Mouse (Mus musculus) heart, adult 2 months (tissue): ENCODE data around the gene Uhmk1.

Experiments
- CTCF ChIP-seq: fragments of 200-600 bp; IDR thresholded peaks from 2 replicates; pipeline ENCODE4 v1.8.1; 2022; ENCODE audit warnings: antibody characterized with exemption, mild to moderate bottlenecking, moderate library complexity
- EP300 ChIP-seq: fragments of 200-500 bp; IDR thresholded peaks from 2 replicates; pipeline ENCODE4 v1.6.1; 2011; ENCODE audit warnings: low read depth, low read length, control low read depth; ENCODE audit not compliant: insufficient read depth
- POLR2A ChIP-seq: fragments of 200-500 bp; IDR thresholded peaks from 2 replicates; pipeline ENCODE4 v1.6.1; 2011; ENCODE audit warnings: mild to moderate bottlenecking, low read depth, low read length, control low read depth; ENCODE audit not compliant: insufficient read depth

DNA sequence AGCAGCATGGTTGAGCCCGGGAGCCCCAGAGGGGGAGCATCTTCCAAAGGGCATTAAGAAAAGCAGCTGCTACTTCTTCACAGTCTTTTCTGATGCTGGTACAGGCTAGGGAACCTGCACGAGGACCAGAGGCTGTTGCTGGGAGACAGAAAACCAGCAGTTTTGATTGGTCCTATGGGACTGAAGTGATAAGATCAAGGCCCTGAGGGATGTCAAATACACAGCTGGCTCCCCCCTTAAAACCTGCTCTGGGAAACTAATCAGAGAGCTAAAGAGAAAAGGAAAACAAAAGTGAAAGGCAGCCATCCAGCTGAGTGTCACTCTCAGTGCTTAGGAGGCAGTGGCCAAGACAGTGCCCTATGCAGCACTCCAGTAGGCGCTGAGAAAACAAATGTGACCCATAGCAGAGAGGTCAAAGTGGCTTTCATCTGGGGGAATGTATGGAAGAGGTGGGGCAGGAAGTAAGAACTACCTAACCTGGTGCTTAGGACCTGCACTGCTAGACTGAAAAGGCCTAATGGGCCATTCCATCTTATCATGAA is 54.7 kb downstream of the Uhmk1 start:
- TF ChIP-seq CTCF (no peak), POLR2A (no peak), EP300 (no peak)
